Mouse (Mus musculus): ENCODE measurements around the gene Wdr64.

Wdr64 gene

GRCm38 (mm10) chr1:175698293-175698692, at the start of gene Wdr64:
Gene Wdr64 (plus strand): TSS chr1:175698593.
- no peak for DNase-seq

- no peak for DNase-seq
Measured at GRCm38 (mm10) chr1:175648615-175649014, 49.8 kb upstream of the Wdr64 start.

- no peak for DNase-seq
Measured at GRCm38 (mm10) chr1:175659900-175660299, 38.5 kb upstream of the Wdr64 start.

- peak; percentile 12 for DNase-seq
Measured at GRCm38 (mm10) chr1:175668666-175669405, 29.6 kb upstream of the Wdr64 start.

GRCm38 (mm10) chr1:175669456-175669855, 28.9 kb upstream of the Wdr64 start:
- DNase-seq = no peak

GRCm38 (mm10) chr1:175670042-175670441, 28.4 kb upstream of the Wdr64 start:
- DNase-seq = no peak

- no peak for DNase-seq
Measured at GRCm38 (mm10) chr1:175671626-175672025, 26.8 kb upstream of the Wdr64 start.

GRCm38 (mm10) chr1:175673563-175674325, 24.6 kb upstream of the Wdr64 start:
- no peak for DNase-seq

- no peak for DNase-seq
Measured at GRCm38 (mm10) chr1:175675116-175675515, 23.3 kb upstream of the Wdr64 start.

GRCm38 (mm10) chr1:175677459-175677858, 20.9 kb upstream of the Wdr64 start:
- no peak for DNase-seq

GRCm38 (mm10) chr1:175680995-175681394, 17.4 kb upstream of the Wdr64 start:
- DNase-seq = no peak

- DNase-seq = no peak
Measured at GRCm38 (mm10) chr1:175691686-175692245, 6.6 kb upstream of the Wdr64 start.

GRCm38 (mm10) chr1:175692246-175692996, 6.0 kb upstream of the Wdr64 start, which contains the start of the genes Opn3 and Chml:
Gene Opn3 (minus strand): TSS chr1:175692776.
Gene Chml (minus strand): TSS chr1:175692901.
- peak; percentile 99 for DNase-seq

GRCm38 (mm10) chr1:175692997-175693361, 5.4 kb upstream of the Wdr64 start:
- DNase-seq = no peak

- peak; percentile 23 for DNase-seq
Measured at GRCm38 (mm10) chr1:175693429-175693960, 4.9 kb upstream of the Wdr64 start.

GRCm38 (mm10) chr1:175699375-175699774, 982 bp downstream of the Wdr64 start:
- DNase-seq = no peak

- DNase-seq = peak; percentile 9
Measured at GRCm38 (mm10) chr1:175699796-175700195, 1.4 kb downstream of the Wdr64 start.

GRCm38 (mm10) chr1:175701145-175701544, 2.8 kb downstream of the Wdr64 start:
- DNase-seq = no peak

GRCm38 (mm10) chr1:175707599-175707998, 9.2 kb downstream of the Wdr64 start:
- DNase-seq = no peak

- peak; percentile 22 for DNase-seq
Measured at GRCm38 (mm10) chr1:175708013-175708412, 9.6 kb downstream of the Wdr64 start.

GRCm38 (mm10) chr1:175712338-175712909, 14.0 kb downstream of the Wdr64 start:
- DNase-seq = peak; percentile 21

- no peak for DNase-seq
Measured at GRCm38 (mm10) chr1:175716832-175717231, 18.4 kb downstream of the Wdr64 start.

Data from lung, postnatal 10 days (tissue).